Mouse (Mus musculus) G1E (cell line): ENCODE measurements at regions not wholly inside any gene's neighbourhood (a gene's known extent, or its start where the extent isn't known, plus 50 kb on each side); places are given as distances from the start of the nearest gene placed in this dataset.
A peak's percentile ranks its signal among the peaks of the same experiment; 100 is the strongest.

Experiments used
- ATAC-seq: 2 replicates; pipeline ENCODE4 v1.8.0; 2016; ENCODE audit warnings: mild to moderate bottlenecking; ENCODE audit not compliant: insufficient number of reproducible peaks, poor library complexity, low FRiP score, severe bottlenecking; ENCODE audit errors: extremely low read depth
- DNase-seq: peaks from one replicate; pipeline ENCODE4 v3.0.0; 2012; ENCODE audit warnings: low spot score
- H3K27me3 ChIP-seq: 2 replicates; pipeline ENCODE4 v1.6.1; 2012; ENCODE audit warnings: mild to moderate bottlenecking, low read length, inconsistent platforms; ENCODE audit not compliant: insufficient read depth
- H3K36me3 ChIP-seq: replicated peaks from 2 replicates; pipeline ENCODE3; 2012; ENCODE audit warnings: mild to moderate bottlenecking, inconsistent platforms
- H3K4me1 ChIP-seq: 2 replicates; pipeline ENCODE4 v1.6.1; 2012; ENCODE audit warnings: low read depth, low read length, inconsistent platforms, mixed read lengths; ENCODE audit not compliant: insufficient read depth
- H3K4me3 ChIP-seq: 2 replicates; pipeline ENCODE4 v1.5.1; 2012; ENCODE audit warnings: low read depth, mild to moderate bottlenecking, inconsistent platforms, low read length, moderate library complexity, mixed read lengths
- H3K9me3 ChIP-seq: replicated peaks from 2 replicates; pipeline ENCODE4 v1.6.1; 2012; ENCODE audit warnings: inconsistent platforms
- CTCF ChIP-seq: IDR thresholded peaks from 2 replicates; pipeline ENCODE4 v1.5.1; 2012; ENCODE audit warnings: low read depth, low read length, inconsistent platforms, mixed read lengths
- GATA1 ChIP-seq: IDR thresholded peaks from 2 replicates; pipeline ENCODE4 v1.6.1; 2012; ENCODE audit warnings: borderline replicate concordance, low read length, inconsistent platforms, mixed read lengths
- GATA2 ChIP-seq: IDR thresholded peaks from 2 replicates; pipeline ENCODE4 v1.6.1; 2012; ENCODE audit warnings: low read depth, low read length, inconsistent platforms, borderline replicate concordance
- POLR2AphosphoS5 ChIP-seq: IDR thresholded peaks from 2 replicates; pipeline ENCODE4 v1.6.1; 2012; ENCODE audit warnings: low read depth, low read length, inconsistent platforms; ENCODE audit not compliant: insufficient replicate concordance
- TAL1 ChIP-seq: conservative IDR thresholded peaks from 2 replicates; pipeline ENCODE4 v1.6.1; 2012; ENCODE audit warnings: low read depth, low read length, inconsistent platforms, mixed read lengths

- TF ChIP-seq POLR2AphosphoS5 (no peak), GATA2 (no peak), CTCF (no peak), GATA1 (no peak), TAL1 (no peak)
- H3K27me3 ChIP-seq = no peaks in the 10 kb centered on the region
- no peaks in the 10 kb centered on the region for H3K9me3 ChIP-seq
- no peak overlapping the region for H3K4me3 ChIP-seq
- no peaks in the 10 kb centered on the region for H3K36me3 ChIP-seq
- DNase-seq (no peak), ATAC-seq (no peak)
- H3K4me1 ChIP-seq = no peaks in the 10 kb centered on the region
These were observed 612.3 kb upstream of the Stxbp6 start for GRCm38 (mm10) chr12:45686765-45687164.

DNA sequence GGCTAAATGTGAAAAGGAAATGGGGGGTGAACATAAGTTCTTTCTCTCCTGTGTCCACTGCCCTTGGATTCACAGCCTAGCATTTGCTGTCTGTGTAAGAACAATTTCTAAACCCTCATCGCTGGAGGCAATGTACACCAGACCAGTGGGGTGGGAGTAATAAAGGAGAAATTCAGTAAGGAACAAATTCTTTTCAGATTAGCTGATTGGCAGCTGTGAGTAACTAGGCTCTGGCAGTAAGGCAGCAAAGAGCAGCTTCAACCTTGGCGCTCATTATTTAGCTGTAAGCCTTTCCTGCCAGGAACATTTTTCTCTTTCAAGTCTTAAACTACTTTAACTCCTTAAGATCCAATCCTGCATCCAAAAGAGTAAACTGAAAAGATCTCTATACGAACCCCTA, 597.9 kb upstream of the Stxbp6 start:
- ATAC-seq = no peak
- TF ChIP-seq CTCF (no peak), POLR2AphosphoS5 (no peak), GATA2 (no peak), GATA1 (no peak), TAL1 (no peak)
- Histone ChIP-seq H3K4me1 (no peaks in the 10 kb centered on the region), H3K27me3 (no peaks in the 10 kb centered on the region), H3K9me3 (no peaks in the 10 kb centered on the region), H3K36me3 (no peaks in the 10 kb centered on the region), H3K4me3 (no peak overlapping the region)
- no peak for DNase-seq

DNA sequence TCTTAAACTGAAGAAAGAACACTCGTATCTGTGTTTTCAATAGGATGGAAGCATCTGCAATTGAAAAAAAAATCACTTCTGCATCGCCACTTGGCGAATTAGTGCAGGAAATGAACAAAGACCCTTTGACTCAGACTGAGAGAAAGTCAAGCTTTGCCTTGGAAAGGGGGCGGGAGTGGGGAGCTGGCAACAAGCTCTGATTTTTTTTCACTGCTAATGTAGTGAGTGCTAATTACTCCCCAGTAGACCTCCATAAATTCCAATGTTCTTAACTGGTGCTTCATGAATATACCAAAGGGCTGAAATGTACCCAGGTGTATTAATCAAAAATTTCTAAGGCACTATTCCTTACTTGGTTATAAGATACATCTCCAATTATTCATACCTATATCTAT, 597.0 kb upstream of the Stxbp6 start:
- Histone ChIP-seq H3K36me3 (no peaks in the 10 kb centered on the region), H3K27me3 (no peaks in the 10 kb centered on the region), H3K4me3 (no peak overlapping the region), H3K4me1 (no peaks in the 10 kb centered on the region), H3K9me3 (no peaks in the 10 kb centered on the region)
- ATAC-seq (no peak), DNase-seq (no peak)
- no peak for TF ChIP-seq GATA1
- no peak for TF ChIP-seq TAL1
- TF ChIP-seq CTCF = no peak
- TF ChIP-seq POLR2AphosphoS5 = no peak
- no peak for TF ChIP-seq GATA2

GRCm38 (mm10) chr12:45670874-45671553, 596.5 kb upstream of the Stxbp6 start:
- no peaks in the 10 kb centered on the region for H3K4me1 ChIP-seq
- ATAC-seq (no peak), DNase-seq (no peak)
- H3K27me3 ChIP-seq = no peaks in the 10 kb centered on the region
- no peak overlapping the region for H3K4me3 ChIP-seq
- TF ChIP-seq POLR2AphosphoS5 (no peak), GATA1 (no peak)
- H3K9me3 ChIP-seq = no peaks in the 10 kb centered on the region
- no peaks in the 10 kb centered on the region for H3K36me3 ChIP-seq

GRCm38 (mm10) chr12:45670246-45670873, 595.9 kb upstream of the Stxbp6 start:
- no peaks in the 10 kb centered on the region for H3K36me3 ChIP-seq
- H3K4me1 ChIP-seq = no peaks in the 10 kb centered on the region
- no peaks in the 10 kb centered on the region for H3K27me3 ChIP-seq
- no peak for ATAC-seq
- H3K4me3 ChIP-seq = no peak overlapping the region
- TF ChIP-seq CTCF = no peak
- TF ChIP-seq GATA1 = no peak
- no peak for TF ChIP-seq POLR2AphosphoS5
- TF ChIP-seq GATA2 = no peak
- no peak for TF ChIP-seq TAL1
- DNase-seq = no peak
- no peaks in the 10 kb centered on the region for H3K9me3 ChIP-seq

DNA sequence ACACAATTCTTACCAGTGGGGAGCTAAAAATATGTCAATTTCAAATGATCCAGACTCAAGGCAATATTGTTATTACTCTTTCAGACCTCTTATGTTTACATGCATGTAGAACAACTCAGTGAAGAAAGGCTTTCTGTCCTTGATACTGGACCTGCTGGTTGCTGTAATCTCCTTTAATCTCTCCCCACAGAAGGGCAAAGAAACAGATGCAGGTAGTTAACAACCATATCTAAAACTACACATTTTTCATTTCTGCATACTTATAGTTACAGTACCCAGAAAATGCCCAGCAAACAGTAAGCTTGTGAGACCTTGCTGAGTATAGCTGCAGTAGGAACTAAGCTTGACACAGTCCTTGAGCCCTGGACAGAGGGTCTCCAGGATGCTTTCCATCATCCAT, 585.1 kb upstream of the Stxbp6 start:
- Histone ChIP-seq H3K36me3 (no peaks in the 10 kb centered on the region), H3K9me3 (no peaks in the 10 kb centered on the region), H3K4me1 (no peaks in the 10 kb centered on the region), H3K27me3 (no peaks in the 10 kb centered on the region), H3K4me3 (no peak overlapping the region)
- no peak for DNase-seq
- TF ChIP-seq POLR2AphosphoS5 (no peak), GATA1 (no peak), TAL1 (no peak), CTCF (no peak)
- peak; percentile 22; the same call in 1 of the 2 replicates for ATAC-seq
